Mouse (Mus musculus): Measurements from ENCODE around the gene Ccdc191. TPM values are rescaled to one million over a fixed set of nuclear protein-coding genes. Genes with fewer than 3 reads are reported as not detected.
A peak's percentile ranks its signal among the peaks of the same experiment; 100 is the strongest.

Gene Ccdc191
- 17.3 and 17.6 TPM in 2 replicates for polyA plus RNA-seq (2016; fragmentation: Nextera tagmentation; extraction: Ambion mirVana)

GRCm38 (mm10) chr16:43889208-43890004, at the start of gene Ccdc191:
Gene Ccdc191, plus strand, starts transcription at chr16:43889800.
- WGBS: under 1% methylated on average over 33 of the region's 33 CpGs
- no peaks in the 10 kb centered on the region for H3K9me3 ChIP-seq

GRCm38 (mm10) chr16:43841236-43841635, 48.4 kb upstream of the Ccdc191 start:
- WGBS: 85% methylated on average over 1 of the region's 1 CpGs

More at GRCm38 (mm10) chr16:43889208-43890004, at the start of gene Ccdc191:
- Histone ChIP-seq H3K4me3 (replicated peaks) (peak within 1 kb of the TSS; percentile 63), H3K27me3 (no peaks in the 10 kb centered on the region), H3K27ac (peak within 1 kb of the TSS; percentile 73), H3K4me2 (peak within 1 kb of the TSS; percentile 69), H3K4me1 (peaks cover 10% of the 10 kb centered on the region), H3K9ac (peak within 1 kb of the TSS; percentile 73), H3K36me3 (replicated peaks) (no peaks in the 10 kb centered on the region)
- ATAC-seq (ENCODE audit: low FRiP score): peak; percentile 100

GRCm38 (mm10) chr16:43849839-43850238, 39.8 kb upstream of the Ccdc191 start:
- WGBS: 61% methylated on average over 1 of the region's 1 CpGs

More at GRCm38 (mm10) chr16:43841236-43841635, 48.4 kb upstream of the Ccdc191 start:
- Histone ChIP-seq H3K9ac (no peak overlapping the region), H3K4me1 (no peaks in the 10 kb centered on the region), H3K36me3 (replicated peaks) (no peaks in the 10 kb centered on the region), H3K27me3 (no peaks in the 10 kb centered on the region), H3K9me3 (no peaks in the 10 kb centered on the region), H3K4me3 (replicated peaks) (no peak overlapping the region), H3K27ac (no peak overlapping the region), H3K4me2 (no peak overlapping the region)
- no peak for ATAC-seq (ENCODE audit: low FRiP score)

GRCm38 (mm10) chr16:43858941-43859476, 30.6 kb upstream of the Ccdc191 start:
- no peak overlapping the region for H3K27ac ChIP-seq
- H3K4me1 ChIP-seq: no peaks in the 10 kb centered on the region
- H3K27me3 ChIP-seq: no peaks in the 10 kb centered on the region
- peaks cover 27% of the 10 kb centered on the region for H3K36me3 ChIP-seq (replicated peaks)
- no peak overlapping the region for H3K4me3 ChIP-seq (replicated peaks)
- no peaks in the 10 kb centered on the region for H3K9me3 ChIP-seq
- ATAC-seq (ENCODE audit: low FRiP score): no peak
- no peak overlapping the region for H3K4me2 ChIP-seq
- H3K9ac ChIP-seq: no peak overlapping the region
- WGBS: 85% methylated on average over 5 of the region's 5 CpGs

More at GRCm38 (mm10) chr16:43849839-43850238, 39.8 kb upstream of the Ccdc191 start:
- H3K27ac ChIP-seq: no peak overlapping the region
- no peak overlapping the region for H3K4me2 ChIP-seq
- H3K9ac ChIP-seq: no peak overlapping the region
- no peaks in the 10 kb centered on the region for H3K36me3 ChIP-seq (replicated peaks)
- no peaks in the 10 kb centered on the region for H3K4me1 ChIP-seq
- H3K9me3 ChIP-seq: no peaks in the 10 kb centered on the region
- no peaks in the 10 kb centered on the region for H3K27me3 ChIP-seq
- ATAC-seq (ENCODE audit: low FRiP score): no peak
- no peak overlapping the region for H3K4me3 ChIP-seq (replicated peaks)

- H3K36me3 ChIP-seq (replicated peaks): peaks cover 27% of the 10 kb centered on the region
- H3K9me3 ChIP-seq: no peaks in the 10 kb centered on the region
- no peaks in the 10 kb centered on the region for H3K27me3 ChIP-seq
- H3K4me1 ChIP-seq: no peaks in the 10 kb centered on the region
- WGBS: 84% methylated on average over 6 of the region's 6 CpGs
- no peak overlapping the region for H3K4me2 ChIP-seq
- no peak overlapping the region for H3K27ac ChIP-seq
- H3K4me3 ChIP-seq (replicated peaks): no peak overlapping the region
- no peak for ATAC-seq (ENCODE audit: low FRiP score)
- no peak overlapping the region for H3K9ac ChIP-seq
These were observed 29.0 kb upstream of the Ccdc191 start for GRCm38 (mm10) chr16:43860624-43861023.

- ATAC-seq (ENCODE audit: low FRiP score): no peak
- H3K27me3 ChIP-seq: no peaks in the 10 kb centered on the region
- H3K4me3 ChIP-seq (replicated peaks): no peak overlapping the region
- no peak overlapping the region for H3K9ac ChIP-seq
- H3K27ac ChIP-seq: no peak overlapping the region
- H3K4me2 ChIP-seq: no peak overlapping the region
- no peaks in the 10 kb centered on the region for H3K4me1 ChIP-seq
- H3K36me3 ChIP-seq (replicated peaks): peaks cover 51% of the 10 kb centered on the region
- no peaks in the 10 kb centered on the region for H3K9me3 ChIP-seq
These were observed 19.8 kb upstream of the Ccdc191 start for GRCm38 (mm10) chr16:43869805-43870204.

GRCm38 (mm10) chr16:43871419-43871818, 18.2 kb upstream of the Ccdc191 start:
- H3K27me3 ChIP-seq: no peaks in the 10 kb centered on the region
- no peaks in the 10 kb centered on the region for H3K9me3 ChIP-seq
- H3K27ac ChIP-seq: no peak overlapping the region
- H3K9ac ChIP-seq: no peak overlapping the region
- no peak for ATAC-seq (ENCODE audit: low FRiP score)
- peaks cover 64% of the 10 kb centered on the region for H3K36me3 ChIP-seq (replicated peaks)
- no peak overlapping the region for H3K4me2 ChIP-seq
- no peak overlapping the region for H3K4me3 ChIP-seq (replicated peaks)
- H3K4me1 ChIP-seq: no peaks in the 10 kb centered on the region
- WGBS: 92% methylated on average over 7 of the region's 7 CpGs

GRCm38 (mm10) chr16:43879769-43880168, 9.8 kb upstream of the Ccdc191 start:
- Histone ChIP-seq H3K36me3 (replicated peaks) (peaks cover 38% of the 10 kb centered on the region), H3K9me3 (no peaks in the 10 kb centered on the region), H3K27me3 (no peaks in the 10 kb centered on the region), H3K27ac (no peak overlapping the region), H3K4me3 (replicated peaks) (no peak overlapping the region), H3K4me2 (no peak overlapping the region), H3K4me1 (no peaks in the 10 kb centered on the region), H3K9ac (no peak overlapping the region)
- no peak for ATAC-seq (ENCODE audit: low FRiP score)
- 92% methylated on average over 6 of the region's 6 CpGs for WGBS

GRCm38 (mm10) chr16:43881636-43882035, 8.0 kb upstream of the Ccdc191 start:
- H3K27me3 ChIP-seq: no peaks in the 10 kb centered on the region
- no peaks in the 10 kb centered on the region for H3K9me3 ChIP-seq
- no peak overlapping the region for H3K4me2 ChIP-seq
- no peaks in the 10 kb centered on the region for H3K4me1 ChIP-seq
- H3K27ac ChIP-seq: no peak overlapping the region
- H3K9ac ChIP-seq: no peak overlapping the region
- peaks cover 22% of the 10 kb centered on the region for H3K36me3 ChIP-seq (replicated peaks)
- no peak overlapping the region for H3K4me3 ChIP-seq (replicated peaks)
- 59% methylated on average over 3 of the region's 3 CpGs for WGBS
- ATAC-seq (ENCODE audit: low FRiP score): no peak

- Histone ChIP-seq H3K9ac (no peak overlapping the region), H3K4me3 (replicated peaks) (no peak overlapping the region), H3K27me3 (no peaks in the 10 kb centered on the region), H3K27ac (no peak overlapping the region), H3K9me3 (no peaks in the 10 kb centered on the region), H3K36me3 (replicated peaks) (peaks cover 18% of the 10 kb centered on the region), H3K4me2 (no peak overlapping the region), H3K4me1 (no peaks in the 10 kb centered on the region)
- WGBS: 96% methylated on average over 2 of the region's 2 CpGs
- ATAC-seq (ENCODE audit: low FRiP score): no peak
These were observed 7.3 kb upstream of the Ccdc191 start for GRCm38 (mm10) chr16:43882329-43882728.

- peak overlapping the region; percentile 73 for H3K27ac ChIP-seq
These were observed 371 bp downstream of the Ccdc191 start for GRCm38 (mm10) chr16:43890005-43890336.

GRCm38 (mm10) chr16:43890747-43891336, 1.2 kb downstream of the Ccdc191 start:
- H3K36me3 ChIP-seq (replicated peaks): no peaks in the 10 kb centered on the region
- H3K27me3 ChIP-seq: no peaks in the 10 kb centered on the region
- no peak overlapping the region for H3K9ac ChIP-seq
- 84% methylated on average over 4 of the region's 4 CpGs for WGBS
- no peak overlapping the region for H3K27ac ChIP-seq
- no peak for ATAC-seq (ENCODE audit: low FRiP score)
- no peaks in the 10 kb centered on the region for H3K9me3 ChIP-seq
- peak overlapping the region; percentile 63; the same call in 1 of the 2 replicates for H3K4me3 ChIP-seq (replicated peaks)
- H3K4me1 ChIP-seq: peaks cover 10% of the 10 kb centered on the region
- peak overlapping the region; percentile 65 for H3K4me2 ChIP-seq

More at GRCm38 (mm10) chr16:43890005-43890336, 371 bp downstream of the Ccdc191 start:
- Histone ChIP-seq H3K4me1 (peaks cover 10% of the 10 kb centered on the region), H3K9ac (peak overlapping the region; percentile 73), H3K9me3 (no peaks in the 10 kb centered on the region), H3K4me3 (replicated peaks) (peak overlapping the region; percentile 63), H3K36me3 (replicated peaks) (no peaks in the 10 kb centered on the region), H3K27me3 (no peaks in the 10 kb centered on the region), H3K4me2 (peak overlapping the region; percentile 65)
- WGBS: 2% methylated on average over 9 of the region's 9 CpGs
- ATAC-seq (ENCODE audit: low FRiP score): peak; percentile 94
